Mouse (Mus musculus) liver, embryonic 16.5 days (tissue): ENCODE measurements around the gene Lrrc8a. TPM values are rescaled to one million over a fixed set of nuclear protein-coding genes. Genes with fewer than 3 reads are reported as not detected.

ENCODE experiments used
- ATAC-seq: fragments of 200-750 bp; cut with Nextera tagmentation; 2 replicates; pipeline ENCODE4 v1.8.0; 2017; ENCODE audit warnings: low read depth, mild to moderate bottlenecking, moderate number of reproducible peaks, moderate library complexity
- H3K27ac ChIP-seq: fragments of 300-500 bp; sonication (generic); 2 replicates; pipeline ENCODE4 v1.5.1; 2014; ENCODE audit warnings: mild to moderate bottlenecking, low read length
- H3K27me3 ChIP-seq: fragments of 300-500 bp; sonication (generic); 2 replicates; pipeline ENCODE4 v1.6.1; 2014; ENCODE audit warnings: low read depth, low read length, mixed read lengths; ENCODE audit not compliant: control insufficient read depth, insufficient read depth
- H3K36me3 ChIP-seq: fragments of 300-500 bp; sonication (generic); 2 replicates; pipeline ENCODE4 v1.6.1; 2014; ENCODE audit warnings: mild to moderate bottlenecking; ENCODE audit not compliant: control insufficient read depth, insufficient read depth
- H3K4me1 ChIP-seq: fragments of 300-500 bp; sonication (generic); 2 replicates; pipeline ENCODE4 v1.6.1; 2014; ENCODE audit warnings: low read depth, low read length, mixed read lengths; ENCODE audit not compliant: control insufficient read depth
- H3K4me2 ChIP-seq: fragments of 300-500 bp; sonication (generic); 2 replicates; pipeline ENCODE4 v1.6.1; 2014; ENCODE audit warnings: low read depth, low read length, mixed read lengths
- H3K4me3 ChIP-seq: fragments of 300-500 bp; sonication (generic); 2 replicates; pipeline ENCODE4 v1.5.1; 2014; ENCODE audit warnings: low read depth, mild to moderate bottlenecking, low read length
- H3K9ac ChIP-seq: fragments of 300-500 bp; sonication (generic); 2 replicates; pipeline ENCODE4 v1.6.1; 2014; ENCODE audit warnings: low read depth, low read length
- H3K9me3 ChIP-seq: fragments of 300-500 bp; sonication (generic); replicated peaks from 2 replicates; pipeline ENCODE4 v1.6.1; 2016; ENCODE audit warnings: low read length; ENCODE audit not compliant: control insufficient read depth
- WGBS: fragments of 180-500 bp; shearing (Covaris S2); extraction: QIAGEN DNeasy Blood & Tissue Kit; methylation state at CpG from one replicate; pipeline ENCODE4 v1.1.7; 2014; ENCODE audit not compliant: insufficient replicate concordance; 5-methylcytosine and 5-hydroxymethylcytosine counted together
- polyA plus RNA-seq: library from polyadenylated mRNA; unstranded; fragments of >200 nt; fragmentation: Nextera tagmentation; extraction: Ambion mirVana; gene quantifications from 2 replicates; pipeline ENCODE4 v1.2.1, GENCODE M21; 2015

The Lrrc8a gene
- polyA plus RNA-seq, 1 experiment from 2014 or later: 11.9 TPM

DNA sequence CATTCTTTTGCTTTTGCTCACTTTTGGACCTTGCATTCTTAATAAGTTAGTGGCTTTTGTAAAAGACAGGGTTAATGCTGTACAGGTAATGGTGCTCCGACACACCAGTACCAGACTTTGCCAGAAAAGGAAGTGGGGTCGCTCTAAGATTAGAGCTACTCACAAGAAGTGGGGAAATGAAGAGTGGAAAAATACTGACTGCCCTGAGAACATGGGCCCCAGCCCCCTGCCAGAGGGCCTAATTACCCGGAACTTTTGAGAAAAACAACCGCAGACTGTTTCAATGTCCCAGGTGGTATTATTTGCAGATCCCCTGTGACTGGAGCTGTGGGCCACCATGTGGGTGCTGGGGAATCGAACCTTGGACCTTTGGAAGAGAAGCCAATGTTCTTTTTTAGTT lies 1.9 kb upstream of the Lrrc8a start:
- ATAC-seq: no peak
- 42% methylated on average over 5 of the region's 5 CpGs for WGBS
- no peak overlapping the region for H3K27ac ChIP-seq

DNA sequence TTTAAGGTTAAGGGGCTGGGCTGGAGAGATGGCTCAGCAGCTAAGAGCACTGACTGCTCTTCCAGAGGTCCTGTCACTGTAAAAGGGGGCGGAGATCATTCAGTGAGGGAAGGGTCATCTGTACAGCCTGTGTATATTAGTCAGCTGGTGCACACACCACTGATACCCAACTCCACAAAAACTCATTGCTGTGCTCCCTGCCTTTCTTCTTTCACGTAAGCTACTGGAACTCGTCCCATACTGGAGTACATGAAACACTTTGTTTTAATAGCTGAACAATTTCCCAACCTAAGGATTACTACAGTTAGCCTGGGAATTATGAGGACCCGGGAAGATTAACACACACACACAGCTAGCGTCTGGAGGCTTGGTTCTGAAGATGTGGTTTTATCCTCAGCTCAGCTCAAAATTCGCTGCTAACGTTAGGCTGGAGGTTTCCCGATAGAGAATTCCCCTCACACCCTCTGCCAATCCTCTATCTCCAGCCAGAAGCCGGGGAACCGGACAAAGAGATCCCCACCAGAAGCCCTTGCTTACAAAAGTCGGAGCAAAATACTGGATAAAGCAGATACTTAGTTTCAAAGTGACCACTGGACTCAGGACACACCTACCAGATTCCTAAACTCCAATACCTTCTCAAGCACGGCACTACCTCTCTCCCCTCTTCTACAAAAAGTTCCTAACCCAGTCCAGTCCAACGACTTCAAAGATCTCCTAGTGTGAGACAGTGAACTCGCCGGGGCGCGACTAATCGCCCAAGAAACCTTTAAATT lies 903 bp upstream of the Lrrc8a start:
- ATAC-seq: no peak
- Histone ChIP-seq H3K4me1 (peaks cover 32% of the 10 kb centered on the region), H3K27me3 (no peaks in the 10 kb centered on the region), H3K4me3 (peak overlapping the region; percentile 94), H3K9me3 (peaks cover 2% of the 10 kb centered on the region; the same call in 1 of the 2 replicates), H3K4me2 (peak overlapping the region; percentile 86), H3K9ac (peak overlapping the region; percentile 95), H3K27ac (peak overlapping the region; percentile 77), H3K36me3 (peaks cover 10% of the 10 kb centered on the region)
- 4% methylated on average over 18 of the region's 18 CpGs for WGBS

More for the DNA sequence above, 1.9 kb upstream of the Lrrc8a start:
- Histone ChIP-seq H3K9me3 (peaks cover 4% of the 10 kb centered on the region; the same call in 1 of the 2 replicates), H3K4me3 (no peak overlapping the region), H3K9ac (no peak overlapping the region), H3K4me1 (peaks cover 29% of the 10 kb centered on the region), H3K36me3 (peaks cover 2% of the 10 kb centered on the region), H3K27me3 (no peaks in the 10 kb centered on the region), H3K4me2 (no peak overlapping the region)

DNA sequence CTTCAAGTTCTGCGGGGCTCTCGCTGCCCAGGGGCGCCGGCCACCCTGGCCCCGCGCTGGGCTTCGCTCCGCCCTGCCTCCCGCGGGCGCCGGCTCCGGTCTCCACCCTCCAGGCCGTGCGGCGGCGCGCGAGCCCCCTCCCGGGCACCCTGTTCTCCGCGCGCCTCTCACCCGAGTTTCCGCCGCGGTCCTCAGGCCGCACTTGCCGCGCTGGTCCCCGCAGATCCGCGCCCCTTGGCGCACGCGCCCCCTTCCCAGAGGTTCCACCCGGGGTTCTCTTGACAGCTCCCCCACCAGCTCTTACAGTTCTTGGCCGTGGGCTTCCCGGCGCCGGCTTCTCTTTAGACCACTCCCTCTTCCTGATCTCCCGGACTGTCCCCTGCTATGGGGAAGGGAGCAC lies 366 bp downstream of the Lrrc8a start:
- peak; percentile 79 for ATAC-seq
- under 1% methylated on average over 34 of the region's 42 CpGs for WGBS
- peak overlapping the region; percentile 95 for H3K9ac ChIP-seq
- peak overlapping the region; percentile 86 for H3K4me2 ChIP-seq
- H3K27ac ChIP-seq: peak overlapping the region; percentile 77
- H3K4me3 ChIP-seq: peak overlapping the region; percentile 94
- H3K27me3 ChIP-seq: no peaks in the 10 kb centered on the region
- peaks cover 39% of the 10 kb centered on the region for H3K4me1 ChIP-seq
- H3K36me3 ChIP-seq: peaks cover 10% of the 10 kb centered on the region
- H3K9me3 ChIP-seq: no peaks in the 10 kb centered on the region; the same call in 1 of the 2 replicates

DNA sequence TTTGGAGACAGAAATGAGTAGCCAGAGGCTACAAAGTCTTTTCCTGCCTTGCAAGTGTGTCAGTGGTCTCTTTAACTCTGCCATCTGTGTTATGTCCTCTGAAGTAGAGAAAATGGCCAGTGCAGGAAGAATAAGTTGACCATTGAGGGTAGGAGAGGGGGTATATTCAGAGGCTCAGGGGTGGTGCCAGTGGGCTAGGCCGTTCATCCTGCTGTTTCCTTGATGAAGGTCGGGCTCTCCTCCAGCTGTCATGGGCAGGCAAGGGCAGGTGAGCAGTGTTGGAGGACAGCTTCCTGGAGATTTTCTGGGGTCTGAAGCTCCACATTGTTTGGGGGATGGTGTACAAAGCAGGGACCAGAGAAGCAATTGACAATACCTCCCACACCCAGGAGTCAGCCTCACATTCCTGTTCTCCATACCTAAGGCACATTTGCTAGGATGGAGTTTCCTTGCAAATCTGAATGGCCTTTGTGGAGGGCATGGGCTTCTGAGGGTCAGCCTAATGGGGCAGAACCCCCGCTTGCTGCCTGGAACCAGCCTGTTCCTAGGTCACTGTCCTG lies 1.5 kb downstream of the Lrrc8a start:
- peaks cover 43% of the 10 kb centered on the region for H3K4me1 ChIP-seq
- no peaks in the 10 kb centered on the region for H3K27me3 ChIP-seq
- no peaks in the 10 kb centered on the region for H3K9me3 ChIP-seq

DNA sequence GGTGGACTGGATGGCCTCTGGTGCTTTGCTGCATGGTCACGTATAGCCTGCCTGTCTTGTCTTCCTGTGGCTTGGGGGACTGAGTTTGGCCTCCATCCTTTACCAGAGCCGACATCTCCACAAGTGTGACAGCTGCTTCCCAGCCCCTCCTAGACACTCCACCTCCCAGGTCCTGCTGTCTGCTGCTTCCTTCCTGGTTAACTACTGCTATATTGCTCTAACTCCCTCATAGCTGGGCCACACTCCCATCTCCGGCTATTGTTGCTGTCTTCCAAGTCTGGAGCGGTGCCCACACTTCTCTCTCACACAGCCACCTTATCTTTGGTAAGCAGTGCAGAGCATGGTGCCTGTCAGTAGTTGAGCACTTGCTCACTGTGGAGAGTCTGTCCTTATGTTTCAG lies 2.3 kb downstream of the Lrrc8a start:
- Histone ChIP-seq H3K27ac (peak overlapping the region; percentile 77), H3K9ac (peak overlapping the region; percentile 95), H3K36me3 (peaks cover 16% of the 10 kb centered on the region), H3K4me1 (peaks cover 43% of the 10 kb centered on the region), H3K9me3 (no peaks in the 10 kb centered on the region), H3K4me3 (peak overlapping the region; percentile 17), H3K4me2 (peak overlapping the region; percentile 86), H3K27me3 (no peaks in the 10 kb centered on the region)
- peak; percentile 24 for ATAC-seq
- 25% methylated on average over 4 of the region's 4 CpGs for WGBS

More for the DNA sequence above, 1.5 kb downstream of the Lrrc8a start:
- H3K9ac ChIP-seq: peak overlapping the region; percentile 95
- peak overlapping the region; percentile 86 for H3K4me2 ChIP-seq
- H3K36me3 ChIP-seq: peaks cover 16% of the 10 kb centered on the region
- H3K27ac ChIP-seq: peak overlapping the region; percentile 77
- peak overlapping the region; percentile 94 for H3K4me3 ChIP-seq
- ATAC-seq: no peak
- WGBS: 50% methylated on average over 3 of the region's 3 CpGs

DNA sequence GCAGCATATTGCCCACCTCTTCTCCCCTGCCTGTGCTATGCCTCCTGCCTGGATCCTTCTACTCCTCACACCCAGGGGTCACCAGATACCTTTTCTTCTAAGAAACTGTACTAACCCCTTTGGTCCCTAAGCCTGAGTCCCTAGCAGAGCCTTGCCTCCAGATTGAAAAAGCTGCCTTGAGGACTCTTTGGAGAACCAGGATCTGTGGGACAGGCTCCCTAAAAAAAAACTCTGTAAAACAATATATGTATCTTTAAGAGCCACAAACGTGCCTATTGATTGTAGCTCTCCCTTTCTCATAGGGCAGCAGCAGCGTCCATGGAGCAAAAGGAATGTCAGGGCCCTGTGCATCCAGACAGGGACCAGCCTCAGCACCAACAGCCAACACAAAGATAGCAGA lies 2.8 kb downstream of the Lrrc8a start, which contains the start of gene Gm28035:
Gene Gm28035, plus strand, starts transcription at position 301 of the 400 bp plus-strand sequence.
- ATAC-seq: no peak
- peak within 1 kb of the TSS; percentile 86 for H3K4me2 ChIP-seq
- peak within 1 kb of the TSS; percentile 77 for H3K27ac ChIP-seq
- no peaks in the 10 kb centered on the region for H3K9me3 ChIP-seq
- H3K4me3 ChIP-seq: peak within 1 kb of the TSS; percentile 94
- peaks cover 43% of the 10 kb centered on the region for H3K4me1 ChIP-seq
- peak within 1 kb of the TSS; percentile 95 for H3K9ac ChIP-seq
- peaks cover 16% of the 10 kb centered on the region for H3K36me3 ChIP-seq
- no peaks in the 10 kb centered on the region for H3K27me3 ChIP-seq
- WGBS: 58% methylated on average over 2 of the region's 2 CpGs

DNA sequence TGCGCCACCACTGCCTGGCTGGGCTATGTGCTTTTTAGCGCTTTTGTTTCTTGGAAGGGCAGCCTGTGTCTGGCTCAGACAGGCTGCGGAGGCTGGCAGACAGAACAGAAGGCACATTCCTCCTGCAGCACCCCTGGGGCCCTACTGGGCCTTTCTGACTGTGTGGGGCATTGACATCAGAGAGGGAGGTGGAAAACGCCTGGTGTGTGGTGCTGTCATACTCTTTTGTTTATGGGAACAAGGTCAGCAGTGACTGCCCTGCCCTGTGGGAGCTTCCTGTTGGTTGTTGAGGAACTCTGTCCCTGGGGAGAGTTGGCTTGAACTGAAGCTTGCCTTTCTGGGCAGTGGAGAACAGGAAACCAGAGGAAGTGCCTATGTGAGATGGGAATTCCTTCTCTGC lies 5.0 kb downstream of the Lrrc8a start:
- Histone ChIP-seq H3K4me3 (no peak overlapping the region), H3K27me3 (no peaks in the 10 kb centered on the region), H3K36me3 (peaks cover 16% of the 10 kb centered on the region), H3K4me2 (no peak overlapping the region), H3K9me3 (no peaks in the 10 kb centered on the region), H3K27ac (peak overlapping the region; percentile 39; the same call in 1 of the 2 replicates), H3K9ac (no peak overlapping the region), H3K4me1 (peaks cover 44% of the 10 kb centered on the region)
- no peak for ATAC-seq
- 60% methylated on average over 4 of the region's 4 CpGs for WGBS

DNA sequence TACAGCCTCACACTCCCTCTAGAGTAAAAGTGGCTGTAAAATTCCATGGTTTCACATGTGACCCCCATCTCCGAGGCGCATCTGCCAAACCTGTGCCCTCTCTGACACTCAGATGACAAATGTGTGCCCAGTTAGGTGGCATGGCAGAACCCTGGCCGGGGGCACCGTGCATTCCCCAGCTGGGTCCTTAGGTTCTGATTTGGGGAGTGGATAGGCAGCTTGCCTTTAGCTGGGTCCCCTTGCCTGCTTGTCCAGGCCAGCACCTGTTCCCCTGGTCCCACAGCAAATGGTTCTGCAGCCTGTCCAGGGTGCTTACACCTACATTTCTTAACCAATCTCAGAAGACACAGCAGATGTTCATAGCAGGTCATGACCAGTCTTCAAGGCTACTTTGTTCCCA lies 5.9 kb downstream of the Lrrc8a start:
- H3K4me1 ChIP-seq: peaks cover 41% of the 10 kb centered on the region
- H3K36me3 ChIP-seq: peaks cover 16% of the 10 kb centered on the region
- WGBS: 90% methylated on average over 4 of the region's 4 CpGs
- H3K27ac ChIP-seq: no peak overlapping the region
- no peak for ATAC-seq
- no peaks in the 10 kb centered on the region for H3K27me3 ChIP-seq
- H3K4me3 ChIP-seq: no peak overlapping the region
- no peak overlapping the region for H3K9ac ChIP-seq
- H3K9me3 ChIP-seq: no peaks in the 10 kb centered on the region
- H3K4me2 ChIP-seq: no peak overlapping the region

DNA sequence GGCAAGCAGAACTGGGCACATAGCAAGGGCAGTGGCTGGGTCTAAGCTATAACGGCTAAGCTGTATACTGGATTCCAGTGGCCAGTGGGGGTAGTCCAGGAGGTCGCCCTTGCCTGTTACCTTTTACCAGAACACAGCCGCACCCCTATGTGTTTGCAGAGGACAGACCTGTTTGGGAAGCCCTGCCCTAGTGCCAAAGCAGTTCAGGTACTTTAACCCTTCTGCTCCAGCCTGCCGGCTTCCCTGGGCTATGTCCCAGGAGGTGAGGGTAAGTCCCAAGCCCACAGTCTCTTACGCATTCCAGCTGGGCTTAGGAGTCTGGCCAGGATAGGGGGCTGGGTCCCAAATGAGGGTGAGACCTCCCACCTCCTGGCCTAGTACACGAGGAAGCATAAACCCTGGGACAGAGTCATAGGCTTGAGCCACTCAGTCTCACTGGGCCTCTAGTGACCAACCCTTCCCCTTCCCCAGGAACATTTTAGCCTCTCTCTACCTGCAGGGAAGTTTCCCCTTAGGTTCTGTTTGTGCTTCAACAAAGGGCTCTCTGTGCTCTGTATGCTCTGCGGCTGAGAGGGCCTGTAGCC lies 7.2 kb downstream of the Lrrc8a start:
- peak; percentile 39 for ATAC-seq
- no peaks in the 10 kb centered on the region for H3K9me3 ChIP-seq
- peaks cover 22% of the 10 kb centered on the region for H3K36me3 ChIP-seq
- no peaks in the 10 kb centered on the region for H3K27me3 ChIP-seq
- no peak overlapping the region for H3K27ac ChIP-seq
- H3K4me3 ChIP-seq: no peak overlapping the region
- 73% methylated on average over 7 of the region's 7 CpGs for WGBS
- H3K9ac ChIP-seq: no peak overlapping the region
- H3K4me2 ChIP-seq: no peak overlapping the region
- H3K4me1 ChIP-seq: peaks cover 28% of the 10 kb centered on the region
